Mouse (Mus musculus): ENCODE data around the gene Safb2. TPM values are rescaled to one million over a fixed set of nuclear protein-coding genes. Genes with fewer than 3 reads are reported as not detected.

Safb2 gene
- polyA plus RNA-seq, 1 experiment from 2014 or later: 83.6 TPM

DNA sequence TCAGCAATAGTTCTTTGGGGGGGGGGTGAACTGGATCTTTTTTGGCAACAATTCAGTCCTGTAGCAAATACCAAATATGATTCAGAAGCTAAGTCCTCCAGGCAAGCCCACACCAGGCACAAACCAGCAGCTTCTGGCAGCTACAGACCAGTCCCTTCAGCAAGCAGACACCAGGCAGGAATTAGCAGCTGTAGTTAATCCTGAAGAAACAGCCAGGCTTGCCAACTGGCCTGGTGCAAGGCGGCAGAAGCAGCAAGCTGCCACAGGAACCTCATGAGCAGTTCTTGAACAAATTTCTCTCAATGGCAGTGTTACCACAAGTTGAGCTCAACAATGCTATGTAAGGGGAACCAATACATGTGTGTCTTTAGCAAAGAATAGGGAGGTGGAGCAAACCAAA, 61.6 kb downstream of the Safb2 start:
- no peaks in the 10 kb centered on the region for H3K9me3 ChIP-seq
- no peak overlapping the region for H3K4me3 ChIP-seq
- no peaks in the 10 kb centered on the region for H3K4me1 ChIP-seq (replicated peaks)
- no peak for DNase-seq (ENCODE audit: low spot score)
- WGBS: 63% methylated on average over 1 of the region's 1 CpGs
- H3K27ac ChIP-seq: no peak overlapping the region
- no peaks in the 10 kb centered on the region for H3K36me3 ChIP-seq
- H3K27me3 ChIP-seq (ENCODE audit: insufficient read depth, poor library complexity, severe bottlenecking): 0 out of 2 replicates have a peak, but pooled peaks cover 5% of the 10 kb centered on the region

DNA sequence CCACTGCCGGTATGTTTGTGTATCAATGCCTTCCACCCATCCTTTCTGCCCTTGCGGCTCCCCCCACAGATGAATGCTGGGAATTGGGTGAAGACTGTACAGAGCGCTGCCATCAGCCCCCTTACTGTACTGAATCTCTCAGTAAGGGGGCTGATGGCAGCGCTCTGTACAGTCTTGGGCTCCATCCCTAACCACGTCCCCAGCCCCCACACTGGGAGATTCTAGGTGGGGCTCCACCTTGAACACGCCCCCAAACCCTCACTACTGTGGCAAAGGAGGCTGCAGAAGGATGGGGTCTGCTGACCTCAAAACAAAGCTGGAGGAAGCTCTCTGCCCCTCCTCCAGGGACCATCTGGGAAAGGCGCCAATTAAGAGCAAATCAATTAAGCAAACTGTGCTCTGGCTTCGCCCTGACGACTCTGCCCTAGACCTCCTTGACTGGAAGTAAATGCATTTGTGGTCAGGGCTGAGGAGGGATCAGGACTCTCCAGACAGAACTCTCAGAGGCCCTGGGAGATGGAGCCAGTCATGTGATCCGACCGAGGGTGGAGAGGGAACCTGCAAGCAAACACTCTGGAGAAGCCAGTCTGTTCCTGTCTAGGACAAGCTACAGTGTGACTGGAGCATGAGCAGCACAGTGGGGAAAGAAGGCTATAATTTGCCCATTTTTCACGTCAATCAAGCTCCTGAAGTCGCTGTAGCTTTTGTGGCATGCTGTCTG, 68.5 kb downstream of the Safb2 start:
- Histone ChIP-seq H3K27me3 (ENCODE audit: insufficient read depth, poor library complexity, severe bottlenecking) (peaks cover 54% of the 10 kb centered on the region), H3K4me3 (peak overlapping the region; percentile 3; the same call in 1 of the 2 replicates), H3K36me3 (no peaks in the 10 kb centered on the region), H3K27ac (peak overlapping the region; percentile 60; the same call in 1 of the 2 replicates), H3K9me3 (peaks cover 5% of the 10 kb centered on the region; the same call in 1 of the 2 replicates), H3K4me1 (replicated peaks) (peaks cover 30% of the 10 kb centered on the region)
- DNase-seq (ENCODE audit: low spot score): peak; percentile 25
- 13% methylated on average over 13 of the region's 13 CpGs for WGBS

DNA sequence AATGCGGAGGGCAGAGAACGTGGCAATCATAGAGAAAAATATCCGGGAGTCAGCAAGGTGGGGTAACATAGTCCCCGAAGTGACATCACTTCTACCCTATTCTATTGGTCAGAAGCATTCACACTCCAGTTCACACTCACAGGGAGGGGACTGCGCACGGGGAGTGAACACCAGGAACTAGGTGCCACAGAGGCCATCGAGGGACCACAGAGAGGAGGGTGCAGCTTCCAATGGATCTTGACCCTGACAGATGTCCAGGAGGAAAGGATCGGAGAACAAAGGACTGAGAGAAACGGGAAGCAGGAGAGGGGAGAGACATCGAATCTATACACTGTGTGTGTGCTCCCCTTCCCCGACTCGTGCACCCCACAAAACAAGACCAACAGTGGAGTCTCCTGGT, 69.5 kb downstream of the Safb2 start:
- H3K4me3 ChIP-seq: peak overlapping the region; percentile 3; the same call in 1 of the 2 replicates
- DNase-seq (ENCODE audit: low spot score): no peak
- H3K4me1 ChIP-seq (replicated peaks): peaks cover 39% of the 10 kb centered on the region
- H3K36me3 ChIP-seq: no peaks in the 10 kb centered on the region
- peak overlapping the region; percentile 60; the same call in 1 of the 2 replicates for H3K27ac ChIP-seq
- WGBS: 51% methylated on average over 12 of the region's 12 CpGs
- peaks cover 64% of the 10 kb centered on the region for H3K27me3 ChIP-seq (ENCODE audit: insufficient read depth, poor library complexity, severe bottlenecking)
- peaks cover 5% of the 10 kb centered on the region; the same call in 1 of the 2 replicates for H3K9me3 ChIP-seq

DNA sequence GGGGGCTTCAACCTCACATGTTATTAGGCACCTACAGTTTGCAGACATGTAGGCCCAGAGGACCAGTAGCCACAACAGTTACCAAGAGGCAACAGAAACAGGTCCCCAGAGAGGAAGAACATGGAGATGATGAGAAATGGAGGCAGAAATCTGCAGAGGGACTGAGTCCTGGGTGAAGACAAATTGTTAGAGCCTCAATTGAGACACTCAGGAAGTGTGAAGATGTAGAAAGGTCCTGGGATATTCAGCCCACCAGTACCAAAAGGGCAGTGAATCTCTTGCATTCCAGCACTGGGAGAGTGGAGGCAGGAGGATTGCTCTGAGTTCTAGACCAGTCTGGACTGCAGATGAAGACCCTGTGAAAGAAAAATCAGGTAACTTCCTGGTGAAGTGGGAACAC, 70.1 kb downstream of the Safb2 start:
- Histone ChIP-seq H3K9me3 (peaks cover 5% of the 10 kb centered on the region; the same call in 1 of the 2 replicates), H3K36me3 (no peaks in the 10 kb centered on the region), H3K4me3 (no peak overlapping the region), H3K4me1 (replicated peaks) (peaks cover 45% of the 10 kb centered on the region), H3K27ac (no peak overlapping the region), H3K27me3 (ENCODE audit: insufficient read depth, poor library complexity, severe bottlenecking) (peaks cover 70% of the 10 kb centered on the region)
- DNase-seq (ENCODE audit: low spot score): no peak

DNA sequence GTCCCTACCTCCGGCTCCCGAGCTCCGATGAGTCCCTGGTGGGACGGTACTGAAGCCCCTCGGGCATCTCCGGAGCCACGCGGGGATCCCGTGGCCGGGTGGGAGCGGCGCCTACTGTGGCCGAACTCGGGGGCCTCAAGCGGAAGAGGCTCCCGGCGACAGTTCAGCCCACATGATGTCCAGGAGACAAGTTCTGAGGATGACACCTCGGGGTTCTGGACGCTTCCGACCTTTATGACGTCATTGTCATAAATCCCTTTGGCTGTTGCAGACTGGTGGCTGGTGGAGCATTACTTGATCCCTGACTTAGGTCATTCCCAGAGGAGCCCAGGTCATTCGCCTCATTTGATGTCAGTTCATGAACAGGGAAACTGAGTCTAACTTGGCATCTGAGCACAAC, 72.1 kb downstream of the Safb2 start, which contains the start of gene Znrf4:
TSS of gene Znrf4 (minus strand) at position 122 of the 400 bp plus-strand sequence.
- H3K27ac ChIP-seq: peak within 1 kb of the TSS; percentile 62
- H3K9me3 ChIP-seq: peaks cover 5% of the 10 kb centered on the region; the same call in 1 of the 2 replicates
- H3K36me3 ChIP-seq: no peaks in the 10 kb centered on the region
- DNase-seq (ENCODE audit: low spot score): no peak
- H3K4me1 ChIP-seq (replicated peaks): peaks cover 64% of the 10 kb centered on the region
- WGBS: 65% methylated on average over 22 of the region's 22 CpGs
- peaks cover 82% of the 10 kb centered on the region for H3K27me3 ChIP-seq (ENCODE audit: insufficient read depth, poor library complexity, severe bottlenecking)
- H3K4me3 ChIP-seq: peak within 1 kb of the TSS; percentile 34

DNA sequence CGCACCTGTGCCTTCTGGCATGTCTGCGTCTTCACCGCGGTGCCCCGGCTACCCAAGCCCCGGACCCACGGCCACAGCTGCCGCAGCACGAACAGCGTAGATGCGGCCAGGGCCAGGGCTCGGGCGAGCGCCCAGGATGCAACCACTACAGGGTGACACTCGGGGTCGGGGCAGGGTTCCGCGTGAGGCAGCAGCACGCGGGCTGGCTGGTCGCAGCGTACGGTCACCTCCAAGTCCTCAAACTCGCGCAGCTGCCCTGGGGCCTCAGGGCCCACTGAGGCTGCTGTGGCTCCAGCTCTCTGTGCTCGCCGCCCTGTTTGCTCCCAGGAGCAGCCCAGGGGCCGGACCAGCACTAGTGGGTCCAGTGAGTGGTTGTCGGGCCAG, 72.7 kb downstream of the Safb2 start:
- Histone ChIP-seq H3K9me3 (peaks cover 5% of the 10 kb centered on the region; the same call in 1 of the 2 replicates), H3K27ac (peak overlapping the region; percentile 62; the same call in 1 of the 2 replicates), H3K4me3 (peak overlapping the region; percentile 34), H3K4me1 (replicated peaks) (peaks cover 70% of the 10 kb centered on the region), H3K36me3 (no peaks in the 10 kb centered on the region), H3K27me3 (ENCODE audit: insufficient read depth, poor library complexity, severe bottlenecking) (peaks cover 82% of the 10 kb centered on the region)
- 20% methylated on average over 29 of the region's 29 CpGs for WGBS
- no peak for DNase-seq (ENCODE audit: low spot score)

DNA sequence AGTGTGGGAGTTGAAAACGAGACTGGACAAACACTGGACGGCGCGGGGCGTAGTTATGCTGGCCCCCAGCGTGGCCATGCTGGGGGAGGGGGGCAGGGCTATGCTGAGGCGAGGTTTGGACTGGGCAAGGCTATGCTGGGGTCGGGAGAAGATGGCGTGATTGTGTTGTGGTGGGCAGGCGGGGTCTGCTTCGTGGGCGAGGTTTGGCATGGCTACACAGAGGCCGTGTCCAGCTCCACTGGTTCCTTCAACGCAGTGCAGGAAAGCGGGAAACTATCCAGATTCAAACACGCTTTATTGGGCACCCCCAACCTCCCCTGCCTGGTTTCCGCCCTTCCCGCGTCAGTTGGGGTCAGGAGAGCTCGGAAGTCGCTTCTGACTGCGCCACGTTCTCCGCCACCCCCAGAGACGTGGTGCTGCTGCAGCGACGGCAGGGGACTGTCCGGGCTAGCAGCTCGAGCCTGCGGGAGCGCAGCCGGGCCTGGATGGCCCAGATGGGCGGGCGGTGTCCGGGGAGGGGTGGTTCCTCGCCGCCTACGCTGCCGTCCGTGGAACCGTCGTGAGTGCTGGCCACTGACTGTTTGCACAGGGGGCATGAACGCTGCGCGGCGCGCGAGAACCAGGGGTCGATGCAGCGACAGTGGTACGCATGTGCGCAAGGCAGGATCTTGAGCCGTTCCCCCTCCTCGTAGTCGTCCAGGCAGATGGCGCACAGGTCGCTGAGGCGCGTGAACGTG, 73.2 kb downstream of the Safb2 start:
- peak overlapping the region; percentile 34 for H3K4me3 ChIP-seq
- no peaks in the 10 kb centered on the region for H3K36me3 ChIP-seq
- peak overlapping the region; percentile 62 for H3K27ac ChIP-seq
- H3K27me3 ChIP-seq (ENCODE audit: insufficient read depth, poor library complexity, severe bottlenecking): peaks cover 84% of the 10 kb centered on the region
- DNase-seq (ENCODE audit: low spot score): peak; percentile 48
- peaks cover 73% of the 10 kb centered on the region for H3K4me1 ChIP-seq (replicated peaks)
- WGBS: 7% methylated on average over 60 of the region's 60 CpGs
- H3K9me3 ChIP-seq: peaks cover 5% of the 10 kb centered on the region; the same call in 1 of the 2 replicates

Other genes starting within 250 kb of the Safb2 start
- gene Ptprs, start 108.1 kb downstream of the Safb2 start, polyA plus RNA-seq (2016; fragmentation: Nextera tagmentation; extraction: Ambion mirVana): 109 and 172 TPM in 2 replicates
- gene Znrf4, start 72.2 kb downstream of the Safb2 start, polyA plus RNA-seq (2016; fragmentation: Nextera tagmentation; extraction: Ambion mirVana): not detected in 2 replicates
- gene Gm20219, start 30.2 kb downstream of the Safb2 start, polyA plus RNA-seq (2016; fragmentation: Nextera tagmentation; extraction: Ambion mirVana): 0.30 and 0.92 TPM in 2 replicates
- 119 and 146 TPM in 2 replicates for gene Safb, start 240 bp upstream of the Safb2 start, polyA plus RNA-seq (2016; fragmentation: Nextera tagmentation; extraction: Ambion mirVana)
- 197 and 220 TPM in 2 replicates for gene 2410015M20Rik, start 25.2 kb upstream of the Safb2 start, polyA plus RNA-seq (2016; fragmentation: Nextera tagmentation; extraction: Ambion mirVana)
- 1,369 and 1,471 TPM in 2 replicates for gene Rpl36, start 28.8 kb upstream of the Safb2 start, polyA plus RNA-seq (2016; fragmentation: Nextera tagmentation; extraction: Ambion mirVana)
- gene Lonp1, start 42.3 kb upstream of the Safb2 start, polyA plus RNA-seq (2016; fragmentation: Nextera tagmentation; extraction: Ambion mirVana): 52.9 and 54.6 TPM in 2 replicates
- 0.66 and 0.95 TPM in 2 replicates for gene Catsperd, start 43.6 kb upstream of the Safb2 start, polyA plus RNA-seq (2016; fragmentation: Nextera tagmentation; extraction: Ambion mirVana)
- gene Ranbp3, start 88.7 kb upstream of the Safb2 start, polyA plus RNA-seq (2016; fragmentation: Nextera tagmentation; extraction: Ambion mirVana): 130 and 139 TPM in 2 replicates
- gene Ndufa11, start 133.2 kb upstream of the Safb2 start, polyA plus RNA-seq (2016; fragmentation: Nextera tagmentation; extraction: Ambion mirVana): 398 and 446 TPM in 2 replicates
- 12.7 and 18.6 TPM in 2 replicates for gene Vmac, start 133.4 kb upstream of the Safb2 start, polyA plus RNA-seq (2016; fragmentation: Nextera tagmentation; extraction: Ambion mirVana)
- gene Nrtn, start 172.9 kb upstream of the Safb2 start, polyA plus RNA-seq (2016; fragmentation: Nextera tagmentation; extraction: Ambion mirVana): 4.4 and 5.1 TPM in 2 replicates
- gene Dus3l, start 180.2 kb upstream of the Safb2 start, polyA plus RNA-seq (2016; fragmentation: Nextera tagmentation; extraction: Ambion mirVana): 44.1 and 47.6 TPM in 2 replicates
- gene Prr22, start 185.7 kb upstream of the Safb2 start, polyA plus RNA-seq (2016; fragmentation: Nextera tagmentation; extraction: Ambion mirVana): 1.3 TPM in 2 replicates
- 10.9 and 13.8 TPM in 2 replicates for gene Rfx2, start 246.4 kb upstream of the Safb2 start, polyA plus RNA-seq (2016; fragmentation: Nextera tagmentation; extraction: Ambion mirVana)

All from hindbrain, embryonic 10.5 days (tissue).